Mouse (Mus musculus) stomach, postnatal 0 days (tissue): ENCODE measurements at regions not wholly inside any gene's neighbourhood (a gene's known extent, or its start where the extent isn't known, plus 50 kb on each side); places are given as distances from the start of the nearest gene placed in this dataset.

Experiments used
- CTCF ChIP-seq: IDR thresholded peaks from 2 replicates; pipeline ENCODE4 v1.5.1; 2016; ENCODE audit warnings: antibody characterized with exemption, low read depth, mild to moderate bottlenecking, moderate library complexity
- EP300 ChIP-seq: optimal IDR thresholded peaks from 2 replicates; pipeline ENCODE3; 2016; ENCODE audit warnings: antibody characterized with exemption

GRCm38 (mm10) chr6:84402431-84402830 is 191.3 kb downstream of the Cyp26b1 start:
- TF ChIP-seq CTCF (no peak), EP300 (no peak)
